Mouse (Mus musculus) limb, embryonic 11.5 days (tissue): ENCODE results near the gene Armh3. TPM values are rescaled to one million over a fixed set of nuclear protein-coding genes. Genes with fewer than 3 reads are reported as not detected.

Source experiments
- ATAC-seq: fragments of 200-750 bp; cut with Nextera tagmentation; 2 replicates; pipeline ENCODE4 v1.8.0; 2017; ENCODE audit warnings: low read depth; ENCODE audit not compliant: insufficient number of reproducible peaks, low FRiP score, low TSS enrichment
- DNase-seq: peaks from one replicate; pipeline ENCODE4 v3.0.0-alpha.2; 2015; ENCODE audit warnings: low spot score
- H3K27ac ChIP-seq: fragments of 300-500 bp; sonication (generic); replicated peaks from 2 replicates; pipeline ENCODE4 v1.5.1; 2014; ENCODE audit warnings: low read depth, mild to moderate bottlenecking, low read length
- H3K27me3 ChIP-seq: fragments of 300-500 bp; sonication (generic); 2 replicates; pipeline ENCODE4 v1.6.1; 2014; ENCODE audit warnings: mild to moderate bottlenecking, low read length, mixed read lengths; ENCODE audit not compliant: control insufficient read depth, insufficient read depth
- H3K36me3 ChIP-seq: fragments of 300-500 bp; sonication (generic); 2 replicates; pipeline ENCODE4 v1.6.1; 2014; ENCODE audit warnings: mild to moderate bottlenecking, low read length, moderate library complexity, mixed read lengths; ENCODE audit not compliant: control insufficient read depth, insufficient read depth
- H3K4me1 ChIP-seq: fragments of 300-500 bp; sonication (generic); 2 replicates; pipeline ENCODE4 v1.6.1; 2014; ENCODE audit warnings: low read length, mixed read lengths; ENCODE audit not compliant: control insufficient read depth, insufficient read depth
- H3K4me2 ChIP-seq: fragments of 300-500 bp; sonication (generic); 2 replicates; pipeline ENCODE4 v1.6.1; 2014; ENCODE audit warnings: low read depth, mild to moderate bottlenecking, moderate library complexity; ENCODE audit not compliant: severe bottlenecking
- H3K4me3 ChIP-seq: fragments of 300-500 bp; sonication (generic); 2 replicates; pipeline ENCODE4 v1.5.1; 2014; ENCODE audit warnings: low read depth, low read length
- H3K9ac ChIP-seq: fragments of 300-500 bp; sonication (generic); 2 replicates; pipeline ENCODE4 v1.6.1; 2014; ENCODE audit warnings: mild to moderate bottlenecking, low read length
- H3K9me3 ChIP-seq: fragments of 300-500 bp; sonication (generic); 2 replicates; pipeline ENCODE4 v1.6.1; 2016; ENCODE audit warnings: low read length; ENCODE audit not compliant: control insufficient read depth
- WGBS: fragments of 180-500 bp; shearing (Covaris S2); extraction: QIAGEN DNeasy Blood & Tissue Kit; methylation state at CpG from one replicate; pipeline ENCODE4 v1.1.7; 2014; 5-methylcytosine and 5-hydroxymethylcytosine counted together
- polyA plus RNA-seq: library from polyadenylated mRNA; unstranded; fragments of >200 nt; fragmentation: Nextera tagmentation; extraction: Ambion mirVana; gene quantifications from 2 replicates; pipeline ENCODE4 v1.2.1, GENCODE M21; 2014

The Armh3 gene
- polyA plus RNA-seq, 1 experiment from 2014 or later: 15.0 TPM

- WGBS: 92% methylated on average over 3 of the region's 3 CpGs
- Histone ChIP-seq H3K4me1 (no peaks in the 10 kb centered on the region), H3K27ac (no peak overlapping the region), H3K4me2 (no peak overlapping the region), H3K27me3 (no peaks in the 10 kb centered on the region), H3K36me3 (no peaks in the 10 kb centered on the region), H3K9me3 (no peaks in the 10 kb centered on the region), H3K9ac (no peak overlapping the region), H3K4me3 (no peak overlapping the region)
- DNase-seq: no peak
- no peak for ATAC-seq
Observed at GRCm38 (mm10) chr19:45847016-45847732, 151.1 kb downstream of the Armh3 start.

GRCm38 (mm10) chr19:45844209-45844608, 154.1 kb downstream of the Armh3 start:
- no peak for ATAC-seq
- H3K27ac ChIP-seq: no peak overlapping the region
- H3K27me3 ChIP-seq: no peaks in the 10 kb centered on the region
- 85% methylated on average over 3 of the region's 3 CpGs for WGBS
- no peak overlapping the region for H3K4me3 ChIP-seq
- no peaks in the 10 kb centered on the region for H3K4me1 ChIP-seq
- no peaks in the 10 kb centered on the region for H3K9me3 ChIP-seq
- DNase-seq: no peak
- H3K36me3 ChIP-seq: no peaks in the 10 kb centered on the region
- H3K9ac ChIP-seq: no peak overlapping the region
- H3K4me2 ChIP-seq: no peak overlapping the region

GRCm38 (mm10) chr19:45843424-45843823, 154.9 kb downstream of the Armh3 start:
- ATAC-seq (no peak), DNase-seq (no peak)
- H3K4me3 ChIP-seq: no peak overlapping the region
- H3K27ac ChIP-seq: no peak overlapping the region
- 53% methylated on average over 10 of the region's 10 CpGs for WGBS
- H3K4me1 ChIP-seq: no peaks in the 10 kb centered on the region
- H3K9me3 ChIP-seq: no peaks in the 10 kb centered on the region
- H3K36me3 ChIP-seq: no peaks in the 10 kb centered on the region
- 0 out of 2 replicates have a peak overlapping the region, but pooled peaks have one; percentile 32 for H3K9ac ChIP-seq
- no peak overlapping the region for H3K4me2 ChIP-seq
- no peaks in the 10 kb centered on the region for H3K27me3 ChIP-seq

GRCm38 (mm10) chr19:45837050-45837994, 161.0 kb downstream of the Armh3 start:
- no peak overlapping the region for H3K4me2 ChIP-seq
- H3K27ac ChIP-seq: no peak overlapping the region; the same call in 1 of the 2 replicates

GRCm38 (mm10) chr19:45835490-45835889, 162.8 kb downstream of the Armh3 start:
- Histone ChIP-seq H3K9ac (no peak overlapping the region), H3K36me3 (no peaks in the 10 kb centered on the region), H3K9me3 (no peaks in the 10 kb centered on the region), H3K27ac (no peak overlapping the region), H3K4me1 (no peaks in the 10 kb centered on the region), H3K4me2 (no peak overlapping the region), H3K27me3 (no peaks in the 10 kb centered on the region), H3K4me3 (no peak overlapping the region)
- no peak for DNase-seq
- WGBS: 81% methylated on average over 9 of the region's 10 CpGs
- no peak for ATAC-seq

More at GRCm38 (mm10) chr19:45837050-45837994, 161.0 kb downstream of the Armh3 start:
- WGBS: 84% methylated on average over 12 of the region's 12 CpGs
- Histone ChIP-seq H3K4me3 (no peak overlapping the region), H3K9ac (no peak overlapping the region), H3K27me3 (no peaks in the 10 kb centered on the region), H3K36me3 (no peaks in the 10 kb centered on the region), H3K9me3 (no peaks in the 10 kb centered on the region), H3K4me1 (no peaks in the 10 kb centered on the region)
- no peak for DNase-seq
- ATAC-seq: no peak

GRCm38 (mm10) chr19:45833665-45834064, 164.6 kb downstream of the Armh3 start:
- no peaks in the 10 kb centered on the region for H3K36me3 ChIP-seq
- H3K27me3 ChIP-seq: no peaks in the 10 kb centered on the region
- ATAC-seq (no peak), DNase-seq (no peak)
- 83% methylated on average over 10 of the region's 10 CpGs for WGBS
- no peaks in the 10 kb centered on the region for H3K4me1 ChIP-seq
- no peak overlapping the region for H3K4me3 ChIP-seq
- H3K9me3 ChIP-seq: no peaks in the 10 kb centered on the region
- H3K27ac ChIP-seq: no peak overlapping the region
- H3K9ac ChIP-seq: no peak overlapping the region
- no peak overlapping the region for H3K4me2 ChIP-seq

- Histone ChIP-seq H3K27me3 (no peaks in the 10 kb centered on the region), H3K4me1 (no peaks in the 10 kb centered on the region), H3K9me3 (no peaks in the 10 kb centered on the region; the same call in 1 of the 2 replicates), H3K36me3 (no peaks in the 10 kb centered on the region), H3K4me3 (no peak overlapping the region), H3K9ac (no peak overlapping the region), H3K27ac (no peak overlapping the region), H3K4me2 (no peak overlapping the region)
- WGBS: 56% methylated on average over 2 of the region's 2 CpGs
- DNase-seq: no peak
- no peak for ATAC-seq
Observed at GRCm38 (mm10) chr19:45830679-45831078, 167.6 kb downstream of the Armh3 start.

GRCm38 (mm10) chr19:45827736-45828135, 170.6 kb downstream of the Armh3 start:
- H3K27me3 ChIP-seq: no peaks in the 10 kb centered on the region
- ATAC-seq: no peak
- no peaks in the 10 kb centered on the region for H3K36me3 ChIP-seq
- H3K4me1 ChIP-seq: no peaks in the 10 kb centered on the region
- no peaks in the 10 kb centered on the region; the same call in 1 of the 2 replicates for H3K9me3 ChIP-seq
- WGBS: 96% methylated on average over 3 of the region's 3 CpGs
- H3K27ac ChIP-seq: no peak overlapping the region
- no peak for DNase-seq
- H3K4me3 ChIP-seq: no peak overlapping the region
- no peak overlapping the region for H3K4me2 ChIP-seq
- no peak overlapping the region for H3K9ac ChIP-seq
